Mouse (Mus musculus): Measurements from ENCODE around the gene Mup20.
A peak's percentile ranks its signal among the peaks of the same experiment; 100 is the strongest.
"Not testable (repeated sequence)": the region's sequence is repeated elsewhere in the genome, so short reads cannot be mapped to it uniquely, and the experiment has no call there.

Gene Mup20

DNA sequence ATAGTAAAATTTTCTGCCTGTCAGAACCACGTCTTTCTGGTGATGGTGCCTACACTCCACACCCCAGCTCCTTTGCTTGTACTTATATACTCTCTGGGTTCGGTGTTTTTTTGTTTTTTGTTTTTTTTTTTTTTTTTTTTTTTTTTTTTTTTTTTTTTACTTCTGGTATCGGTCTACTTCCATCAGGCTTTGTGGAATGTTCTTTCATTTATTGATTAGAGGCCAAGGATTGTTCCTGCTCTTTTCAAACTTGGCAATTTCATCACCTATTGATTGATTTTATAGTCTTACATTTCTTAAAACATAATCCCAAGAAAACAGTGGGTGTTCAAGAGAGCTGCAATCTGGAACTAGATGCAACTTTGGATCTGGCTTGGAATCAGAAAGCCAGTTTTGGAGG, at the start of gene Mup20:
Mup20 (minus strand) TSS at position 101 of the 400 bp plus-strand sequence.
- not testable (repeated sequence) for DNase-seq (ENCODE audit: low spot score)

DNA sequence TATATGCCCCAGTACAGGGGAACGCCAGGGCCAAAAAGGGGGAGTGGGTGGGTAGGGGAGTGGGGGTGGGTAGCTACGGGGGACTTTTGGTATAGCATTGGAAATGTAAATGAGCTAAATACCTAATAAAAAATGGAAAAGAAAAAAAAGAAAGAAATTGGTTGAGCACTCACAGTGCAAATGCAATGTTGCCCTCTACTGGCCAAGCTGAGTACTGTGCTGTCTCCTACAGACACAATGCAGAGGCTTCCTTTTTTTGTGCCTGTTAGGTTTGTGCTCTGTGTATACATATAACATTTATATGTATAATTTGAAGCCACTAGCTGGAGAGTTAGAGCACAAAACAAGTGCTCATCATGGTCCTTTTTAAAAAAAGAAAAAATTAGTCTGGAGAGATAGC, 49.4 kb upstream of the Mup20 start:
- peak; percentile 28 for DNase-seq (ENCODE audit: low spot score)

GRCm38 (mm10) chr4:62087953-62088352, 34.0 kb upstream of the Mup20 start:
- DNase-seq (ENCODE audit: low spot score): no peak

GRCm38 (mm10) chr4:62087241-62087640, 33.3 kb upstream of the Mup20 start, which contains the start of gene Mup3:
TSS of gene Mup3 (minus strand) at chr4:62087342.
- no peak for DNase-seq (ENCODE audit: low spot score)

DNA sequence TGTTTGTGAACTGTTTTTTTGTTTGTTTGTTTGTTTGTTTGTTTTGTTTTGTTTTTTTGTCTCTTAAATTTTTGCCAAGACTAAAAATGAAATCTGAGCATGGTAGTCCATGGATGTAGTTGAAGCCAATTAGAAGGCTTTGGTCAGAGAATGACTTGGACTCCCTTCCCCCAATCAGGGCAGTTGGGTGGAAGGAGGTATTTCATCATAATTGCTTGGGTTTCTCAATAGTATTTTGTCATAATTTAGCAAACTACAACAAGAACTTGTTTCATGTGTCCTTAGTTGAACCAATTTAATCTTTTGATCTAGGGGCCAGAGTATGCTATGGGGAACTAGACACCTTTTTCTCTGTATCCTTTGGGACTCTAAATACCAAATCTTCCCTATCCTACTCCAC, 28.8 kb upstream of the Mup20 start:
- no peak for DNase-seq (ENCODE audit: low spot score)

DNA sequence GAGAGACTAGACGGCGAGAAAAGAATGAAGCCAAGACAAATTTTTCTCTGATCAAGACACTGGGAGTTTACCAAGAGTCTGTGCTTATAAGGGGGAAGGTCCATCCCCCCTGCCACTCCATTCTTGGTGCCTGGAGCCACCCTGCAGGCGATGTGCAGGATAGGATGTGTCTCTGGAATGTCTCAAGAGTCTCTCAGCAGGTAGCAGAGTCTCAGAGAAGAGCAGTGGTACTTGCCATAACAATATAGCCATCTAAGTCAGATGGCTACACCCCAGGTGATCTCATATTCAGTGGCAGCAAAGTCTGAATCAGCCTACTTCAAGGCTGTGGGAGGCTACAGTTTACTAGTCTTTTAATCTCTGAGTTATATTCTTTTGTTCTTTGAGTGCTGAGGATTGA, 21.2 kb upstream of the Mup20 start:
- no peak for DNase-seq (ENCODE audit: low spot score)

GRCm38 (mm10) chr4:62054780-62055179, 822 bp upstream of the Mup20 start:
- not testable (repeated sequence) for DNase-seq (ENCODE audit: low spot score)

DNA sequence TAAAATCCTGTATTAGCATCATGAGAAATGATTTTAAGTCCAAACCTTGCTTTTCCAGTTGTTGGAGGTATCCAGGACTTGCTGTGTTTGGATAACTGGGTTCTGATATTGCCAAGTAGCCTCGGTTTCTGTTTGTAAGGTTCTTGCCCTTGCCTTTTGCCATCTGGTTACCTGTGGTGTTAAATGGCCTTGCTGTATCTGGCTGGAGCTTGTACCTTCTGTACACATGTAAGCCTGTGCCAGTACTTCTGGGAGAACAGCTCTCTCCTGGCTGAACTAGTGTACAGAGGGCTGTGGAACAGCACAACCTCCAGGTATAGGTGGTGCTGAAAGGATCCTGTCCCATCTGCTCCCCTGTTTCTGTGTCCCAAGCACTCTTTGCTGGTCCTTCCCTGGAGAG, 27.7 kb downstream of the Mup20 start:
- DNase-seq (ENCODE audit: low spot score): no peak

DNA sequence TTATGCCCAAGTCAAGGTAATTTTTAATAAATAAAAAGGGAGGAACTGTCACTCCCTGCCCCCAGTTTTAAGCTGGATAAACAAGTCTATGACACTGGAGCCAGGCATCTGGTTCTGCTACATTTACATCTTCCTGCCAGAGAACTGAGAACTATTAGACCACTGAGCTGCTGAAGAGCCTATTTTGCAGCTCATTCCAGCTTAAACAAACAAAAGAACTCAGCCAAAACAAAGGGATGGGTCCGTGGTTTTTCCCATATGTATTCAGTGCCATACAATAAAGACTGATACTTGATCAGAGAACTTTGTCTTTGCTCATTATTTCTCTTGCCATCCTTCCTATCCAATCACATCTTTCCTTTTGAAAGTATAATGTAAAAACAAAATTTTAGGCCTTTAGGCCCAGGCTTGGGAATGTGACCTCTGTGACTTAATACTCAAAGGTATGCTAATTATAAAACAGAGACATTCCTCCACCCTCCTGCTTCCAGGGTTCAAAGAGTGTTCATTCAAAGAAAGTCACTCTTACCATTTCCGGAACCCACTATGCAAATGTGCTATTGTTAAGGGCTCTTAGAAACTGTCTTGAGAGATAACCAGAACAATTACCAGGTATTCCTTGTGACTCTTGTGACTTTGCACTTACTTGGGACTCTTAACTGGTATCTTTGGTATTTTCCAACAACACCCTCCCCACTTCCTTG, 29.6 kb downstream of the Mup20 start:
- DNase-seq (ENCODE audit: low spot score): no peak

DNA sequence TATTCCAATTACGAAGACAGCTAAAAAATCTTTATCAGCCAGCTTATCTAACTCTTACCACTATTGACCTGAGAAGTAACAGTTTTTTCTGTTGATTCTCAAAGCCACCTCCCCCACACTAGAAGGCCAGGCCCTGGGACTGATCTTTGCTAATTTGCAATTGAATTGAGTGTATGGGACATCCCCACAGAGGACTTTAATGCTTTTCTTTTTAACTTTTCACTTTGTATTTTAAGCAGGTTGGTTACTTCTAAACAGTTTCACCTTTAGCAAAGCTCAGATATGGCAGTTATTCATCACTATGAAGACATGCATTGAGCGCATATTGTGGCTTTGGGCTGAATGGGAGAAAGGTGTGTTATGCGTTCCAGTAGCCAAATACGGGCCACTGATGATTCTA, 30.3 kb downstream of the Mup20 start:
- DNase-seq (ENCODE audit: low spot score): no peak

DNA sequence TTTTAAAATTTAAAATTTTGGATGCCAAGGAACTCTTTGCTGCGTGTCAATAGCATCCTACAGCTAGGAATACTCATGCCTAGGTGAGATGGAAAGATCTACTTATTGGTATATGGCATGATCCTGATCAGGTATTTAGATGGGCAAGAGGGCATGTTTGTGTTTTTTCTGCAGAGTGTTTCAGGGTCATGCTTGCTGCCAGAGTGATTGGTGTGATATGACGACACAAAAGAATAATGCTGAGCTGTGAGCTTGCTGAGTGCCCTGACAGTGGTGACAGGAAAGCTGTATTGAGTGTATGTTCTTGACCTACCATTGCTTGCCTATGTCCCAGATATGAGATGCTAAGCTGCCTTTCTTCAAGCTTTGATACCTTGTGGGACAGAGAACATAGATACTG, 30.8 kb downstream of the Mup20 start:
- no peak for DNase-seq (ENCODE audit: low spot score)

GRCm38 (mm10) chr4:62020511-62020910, 33.4 kb downstream of the Mup20 start:
- not testable (repeated sequence) for DNase-seq (ENCODE audit: low spot score)

Measured in layer of hippocampus, adult 11-12 months (tissue).